Mouse (Mus musculus) liver, embryonic 11.5 days (tissue): ENCODE data around the gene Mcoln2. TPM values are rescaled to one million over a fixed set of nuclear protein-coding genes. Genes with fewer than 3 reads are reported as not detected.

Experiments
- ATAC-seq: fragments of 200-750 bp; cut with Nextera tagmentation; replicated peaks from 2 replicates; pipeline ENCODE4 v1.8.0; 2017; ENCODE audit warnings: moderate number of reproducible peaks, mild to moderate bottlenecking, moderate TSS enrichment, moderate library complexity; ENCODE audit not compliant: low FRiP score
- DNase-seq: peaks from one replicate; pipeline ENCODE4 v3.0.0-alpha.2; 2017; ENCODE audit warnings: low spot score
- H3K27ac ChIP-seq: fragments of 300-500 bp; sonication (generic); 2 replicates; pipeline ENCODE4 v1.5.1; 2014; ENCODE audit warnings: mild to moderate bottlenecking, low read depth, low read length, control low read depth
- H3K27me3 ChIP-seq: fragments of 300-500 bp; sonication (generic); replicated peaks from 2 replicates; pipeline ENCODE4 v1.6.1; 2014; ENCODE audit warnings: low read length, mixed read lengths; ENCODE audit not compliant: control insufficient read depth, insufficient read depth
- H3K36me3 ChIP-seq: fragments of 300-500 bp; sonication (generic); 2 replicates; pipeline ENCODE4 v1.6.1; 2014; ENCODE audit warnings: mild to moderate bottlenecking, low read length, moderate library complexity, mixed read lengths; ENCODE audit not compliant: control insufficient read depth, insufficient read depth
- H3K4me1 ChIP-seq: fragments of 300-500 bp; sonication (generic); replicated peaks from 2 replicates; pipeline ENCODE4 v1.6.1; 2014; ENCODE audit warnings: low read length, mixed read lengths; ENCODE audit not compliant: control insufficient read depth, insufficient read depth
- H3K4me2 ChIP-seq: fragments of 300-500 bp; sonication (generic); 2 replicates; pipeline ENCODE4 v1.6.1; 2014; ENCODE audit warnings: mild to moderate bottlenecking, control low read depth, moderate library complexity
- H3K4me3 ChIP-seq: fragments of 300-500 bp; sonication (generic); 2 replicates; pipeline ENCODE4 v1.5.1; 2014; ENCODE audit warnings: low read depth, low read length, control low read depth
- H3K9ac ChIP-seq: fragments of 300-500 bp; sonication (generic); 2 replicates; pipeline ENCODE4 v1.6.1; 2014; ENCODE audit warnings: low read depth, low read length, control low read depth
- H3K9me3 ChIP-seq: fragments of 300-500 bp; sonication (generic); 2 replicates; pipeline ENCODE4 v1.6.1; 2016; ENCODE audit warnings: low read length, inconsistent platforms, mixed read lengths; ENCODE audit not compliant: control insufficient read depth
- WGBS: fragments of 180-500 bp; shearing (Covaris S2); extraction: QIAGEN DNeasy Blood & Tissue Kit; methylation state at CpG from one replicate; pipeline ENCODE4 v1.1.7; 2014; 5-methylcytosine and 5-hydroxymethylcytosine counted together
- polyA plus RNA-seq: library from polyadenylated mRNA; unstranded; fragments of >200 nt; fragmentation: Nextera tagmentation; extraction: Ambion mirVana; gene quantifications from 2 replicates; pipeline ENCODE4 v1.2.1, GENCODE M21; 2014

Gene Mcoln2
- polyA plus RNA-seq, 1 experiment from 2014 or later: 3.5 TPM

DNA sequence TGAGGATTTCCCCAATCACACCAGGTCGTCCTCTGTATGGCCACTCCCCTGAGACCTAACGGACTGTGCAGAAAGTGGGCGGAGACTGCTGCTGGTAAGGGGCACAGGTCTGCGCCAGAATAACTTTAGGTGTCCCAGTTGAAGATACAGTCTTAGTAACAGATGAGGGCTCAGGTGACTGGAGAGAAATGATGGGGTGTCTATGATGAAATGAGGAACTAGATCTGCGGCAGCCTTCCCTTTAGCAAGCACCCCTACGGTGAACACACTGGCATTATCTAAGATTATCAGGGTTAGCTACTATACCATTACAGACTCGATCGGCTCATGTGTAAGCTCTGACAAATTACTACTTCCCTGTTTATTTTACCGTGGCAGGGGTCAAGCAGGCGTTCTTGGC is 84.9 kb downstream of the Mcoln2 start:
- no peaks in the 10 kb centered on the region for H3K36me3 ChIP-seq
- H3K9ac ChIP-seq: no peak overlapping the region
- H3K4me2 ChIP-seq: no peak overlapping the region
- H3K4me3 ChIP-seq: no peak overlapping the region
- ATAC-seq (no peak), DNase-seq (no peak)
- H3K27ac ChIP-seq: no peak overlapping the region
- no peaks in the 10 kb centered on the region for H3K4me1 ChIP-seq
- WGBS: 60% methylated on average over 10 of the region's 10 CpGs
- no peaks in the 10 kb centered on the region for H3K9me3 ChIP-seq
- H3K27me3 ChIP-seq: no peaks in the 10 kb centered on the region

DNA sequence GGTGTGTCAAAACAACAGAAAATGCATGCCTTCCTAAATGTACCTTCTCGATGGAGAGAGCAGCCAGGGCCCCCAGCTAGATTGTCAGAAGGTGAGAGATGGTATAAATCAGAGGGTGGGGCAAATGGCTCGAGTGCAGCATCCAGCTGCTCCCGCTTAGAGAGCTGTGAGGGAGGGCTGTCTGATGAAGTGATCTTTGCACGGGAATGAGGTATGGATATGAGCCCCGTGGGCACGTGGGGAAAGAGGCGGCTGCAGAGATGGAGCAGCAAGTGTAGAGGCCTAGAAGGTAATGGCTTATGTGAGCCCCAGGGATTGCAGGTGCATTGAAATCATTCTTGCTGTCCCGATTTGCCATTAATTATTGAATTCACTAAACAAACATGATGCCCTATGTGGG is 86.6 kb downstream of the Mcoln2 start:
- no peaks in the 10 kb centered on the region for H3K4me1 ChIP-seq
- ATAC-seq (no peak), DNase-seq (no peak)
- H3K4me2 ChIP-seq: no peak overlapping the region
- no peak overlapping the region for H3K9ac ChIP-seq
- H3K4me3 ChIP-seq: no peak overlapping the region
- H3K27me3 ChIP-seq: no peaks in the 10 kb centered on the region
- 69% methylated on average over 8 of the region's 8 CpGs for WGBS
- no peaks in the 10 kb centered on the region for H3K36me3 ChIP-seq
- no peak overlapping the region for H3K27ac ChIP-seq
- no peaks in the 10 kb centered on the region for H3K9me3 ChIP-seq

DNA sequence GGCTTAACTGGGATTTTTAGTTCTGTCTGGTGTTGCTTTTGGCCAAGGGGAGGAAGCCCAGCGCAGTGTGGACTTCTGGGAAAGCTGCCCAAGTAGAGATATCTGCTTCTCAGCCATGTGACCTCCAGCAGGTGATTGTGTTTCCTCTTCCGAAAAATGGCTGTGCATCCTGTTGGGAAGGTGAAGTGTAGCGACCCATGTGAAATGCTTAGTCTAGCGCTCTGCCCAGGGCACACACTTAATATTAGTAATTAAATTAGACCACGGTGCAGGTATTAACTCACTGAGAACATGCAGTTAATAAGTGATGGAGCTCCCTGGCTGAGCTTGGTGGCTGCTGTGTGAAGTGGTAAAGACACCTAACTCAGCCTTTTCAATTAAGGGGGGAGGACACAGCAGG is 88.0 kb downstream of the Mcoln2 start:
- Histone ChIP-seq H3K4me2 (no peak overlapping the region), H3K4me1 (no peaks in the 10 kb centered on the region), H3K27ac (no peak overlapping the region), H3K4me3 (no peak overlapping the region), H3K9me3 (no peaks in the 10 kb centered on the region), H3K36me3 (no peaks in the 10 kb centered on the region), H3K9ac (no peak overlapping the region), H3K27me3 (no peaks in the 10 kb centered on the region)
- DNase-seq (no peak), ATAC-seq (no peak)
- 85% methylated on average over 5 of the region's 5 CpGs for WGBS

DNA sequence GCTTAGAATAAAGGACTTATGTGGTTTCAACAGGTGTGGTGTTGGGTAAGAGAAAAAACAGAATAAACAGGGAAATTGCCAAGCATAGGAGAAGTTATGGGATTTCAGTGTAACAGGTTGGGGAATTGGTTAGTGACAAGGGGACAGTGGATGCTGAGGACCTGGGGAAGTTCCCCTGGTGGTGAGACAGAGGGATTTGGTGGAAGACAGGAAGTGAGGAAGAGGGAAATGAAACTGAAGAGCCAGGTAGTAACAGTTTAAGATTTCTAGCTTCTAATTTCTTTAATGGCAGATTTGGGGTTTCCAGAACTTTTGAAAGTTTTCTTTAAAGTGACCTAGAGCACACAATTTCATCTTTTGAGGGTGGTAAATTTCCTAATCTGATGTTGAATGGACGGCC is 95.0 kb downstream of the Mcoln2 start:
- no peaks in the 10 kb centered on the region for H3K27me3 ChIP-seq
- WGBS: 63% methylated on average over 1 of the region's 1 CpGs

More for the DNA sequence above, 95.0 kb downstream of the Mcoln2 start:
- no peak overlapping the region for H3K4me3 ChIP-seq
- H3K4me2 ChIP-seq: no peak overlapping the region
- H3K9me3 ChIP-seq: no peaks in the 10 kb centered on the region
- no peak overlapping the region for H3K9ac ChIP-seq
- no peak for DNase-seq
- no peak overlapping the region for H3K27ac ChIP-seq
- H3K36me3 ChIP-seq: no peaks in the 10 kb centered on the region
- H3K4me1 ChIP-seq: no peaks in the 10 kb centered on the region
- ATAC-seq: no peak

Other genes starting within 250 kb of the Mcoln2 start
- gene Bcl10, start 227.0 kb upstream of the Mcoln2 start, polyA plus RNA-seq: 36.5 and 39.1 TPM in 2 replicates
- 37.4 and 39.6 TPM in 2 replicates for gene 2410004B18Rik, start 211.8 kb upstream of the Mcoln2 start, polyA plus RNA-seq
- gene Syde2, start 162.0 kb upstream of the Mcoln2 start, polyA plus RNA-seq: 1.7 and 2.1 TPM in 2 replicates
- gene Wdr63, start 41.7 kb upstream of the Mcoln2 start, polyA plus RNA-seq: 0.99 and 1.6 TPM in 2 replicates
- 1.9 and 2.0 TPM in 2 replicates for gene Mcoln3, start 32.4 kb upstream of the Mcoln2 start, polyA plus RNA-seq
- 0.43 and 0.52 TPM in 2 replicates for gene Lpar3, start 71.1 kb downstream of the Mcoln2 start, polyA plus RNA-seq